Mouse (Mus musculus) liver, adult 2 months (tissue): ENCODE results near the gene Tstd2.

Experiments used
- CTCF ChIP-seq: fragments of 200-500 bp; IDR thresholded peaks from 2 replicates; pipeline ENCODE4 v1.5.1; 2011; ENCODE audit warnings: low read depth, low read length, control low read depth
- POLR2A ChIP-seq: fragments of 200-500 bp; IDR thresholded peaks from 2 replicates; pipeline ENCODE4 v1.6.1; 2011; ENCODE audit warnings: low read length, control low read depth; ENCODE audit not compliant: insufficient read depth; ENCODE audit errors: extremely low read depth

- TF ChIP-seq POLR2A (no peak), CTCF (no peak)
Measured at GRCm38 (mm10) chr4:46101211-46101711, 37.2 kb downstream of the Tstd2 start.
